Mouse (Mus musculus) intestine, embryonic 14.5 days (tissue): ENCODE measurements around the gene Zfp672. TPM values are rescaled to one million over a fixed set of nuclear protein-coding genes. Genes with fewer than 3 reads are reported as not detected.

Experiments used
- ATAC-seq: fragments of 200-750 bp; cut with Nextera tagmentation; replicated peaks from 2 replicates; pipeline ENCODE4 v1.8.0; 2017; ENCODE audit warnings: low read depth, moderate number of reproducible peaks, moderate TSS enrichment, moderate library complexity; ENCODE audit not compliant: low FRiP score, low TSS enrichment
- DNase-seq: peaks from one replicate; pipeline ENCODE4 v3.0.0-alpha.2; 2018; ENCODE audit warnings: low spot score
- H3K27ac ChIP-seq: fragments of 300-500 bp; sonication (generic); 2 replicates; pipeline ENCODE4 v1.5.1; 2014; ENCODE audit warnings: low read depth, mild to moderate bottlenecking, control low read depth
- H3K27me3 ChIP-seq: fragments of 300-500 bp; sonication (generic); replicated peaks from 2 replicates; pipeline ENCODE4 v1.6.1; 2014; ENCODE audit warnings: low read length, control low read depth; ENCODE audit not compliant: control insufficient read depth, insufficient read depth
- H3K36me3 ChIP-seq: fragments of 300-500 bp; sonication (generic); 2 replicates; pipeline ENCODE4 v1.6.1; 2014; ENCODE audit warnings: low read length, control low read depth; ENCODE audit not compliant: control insufficient read depth, insufficient read depth
- H3K4me1 ChIP-seq: fragments of 300-500 bp; sonication (generic); replicated peaks from 2 replicates; pipeline ENCODE4 v1.6.1; 2014; ENCODE audit warnings: low read length, control low read depth, mixed read lengths; ENCODE audit not compliant: control insufficient read depth, insufficient read depth
- H3K4me2 ChIP-seq: fragments of 300-500 bp; sonication (generic); 2 replicates; pipeline ENCODE4 v1.6.1; 2014; ENCODE audit warnings: low read length
- H3K4me3 ChIP-seq: fragments of 300-500 bp; sonication (generic); 2 replicates; pipeline ENCODE4 v1.5.1; 2014; ENCODE audit warnings: low read depth, low read length, control low read depth, mixed read lengths
- H3K9ac ChIP-seq: fragments of 300-500 bp; sonication (generic); 2 replicates; pipeline ENCODE4 v1.6.1; 2014; ENCODE audit warnings: mild to moderate bottlenecking, low read length
- H3K9me3 ChIP-seq: fragments of 300-500 bp; sonication (generic); 2 replicates; pipeline ENCODE4 v1.6.1; 2016; ENCODE audit warnings: low read length, control low read depth; ENCODE audit not compliant: control insufficient read depth
- WGBS: fragments of 180-500 bp; shearing (Covaris S2); extraction: QIAGEN DNeasy Blood & Tissue Kit; methylation state at CpG from one replicate; pipeline ENCODE4 v1.1.7; 2014; 5-methylcytosine and 5-hydroxymethylcytosine counted together
- polyA plus RNA-seq: library from polyadenylated mRNA; unstranded; fragments of >200 nt; fragmentation: Nextera tagmentation; extraction: Ambion mirVana; gene quantifications from 2 replicates; pipeline ENCODE4 v1.2.1, GENCODE M21; 2014

Zfp672 gene
- polyA plus RNA-seq, 1 experiment from 2014 or later, result 45.9 TPM

DNA sequence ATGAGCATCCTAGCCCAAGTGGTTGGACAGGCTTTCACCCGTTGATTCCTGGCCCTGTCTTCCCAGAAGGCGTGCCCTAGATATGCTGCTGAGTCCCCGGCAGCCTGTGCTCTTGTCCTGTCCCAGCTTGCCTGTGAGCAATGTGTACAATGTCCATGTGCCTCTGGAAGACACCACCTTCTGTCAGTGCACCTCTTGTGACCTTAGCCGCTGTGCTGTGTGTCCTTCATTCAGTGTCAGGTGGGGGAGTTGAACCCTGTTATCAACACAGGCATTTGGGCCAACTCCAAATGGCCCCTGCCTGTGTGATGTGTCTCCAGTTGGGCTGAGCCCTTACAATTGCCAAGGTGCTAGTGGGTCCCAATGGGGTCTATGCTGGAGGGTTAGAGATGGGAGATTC is 16.6 kb upstream of the Zfp672 start:
- ATAC-seq, result no peak
- H3K4me3 ChIP-seq, result no peak overlapping the region
- DNase-seq, result no peak

GRCm38 (mm10) chr11:58334746-58335145 is 4.6 kb upstream of the Zfp672 start:
- no peak for DNase-seq
- Histone ChIP-seq H3K36me3 (peaks cover 48% of the 10 kb centered on the region), H3K9ac (no peak overlapping the region)

More for the DNA sequence above, 16.6 kb upstream of the Zfp672 start:
- H3K4me2 ChIP-seq, result no peak overlapping the region
- no peaks in the 10 kb centered on the region for H3K9me3 ChIP-seq
- no peak overlapping the region for H3K27ac ChIP-seq
- H3K9ac ChIP-seq, result no peak overlapping the region
- H3K4me1 ChIP-seq, result no peaks in the 10 kb centered on the region
- H3K36me3 ChIP-seq, result peaks cover 46% of the 10 kb centered on the region
- H3K27me3 ChIP-seq, result no peaks in the 10 kb centered on the region
- WGBS, result 87% methylated on average over 4 of the region's 4 CpGs

GRCm38 (mm10) chr11:58331546-58331945 is 1.4 kb upstream of the Zfp672 start:
- Histone ChIP-seq H3K4me3 (peak overlapping the region; percentile 77), H3K9ac (peak overlapping the region; percentile 84), H3K27me3 (no peaks in the 10 kb centered on the region), H3K27ac (no peak overlapping the region), H3K36me3 (peaks cover 31% of the 10 kb centered on the region), H3K4me2 (peak overlapping the region; percentile 97), H3K9me3 (peaks cover 5% of the 10 kb centered on the region; the same call in 1 of the 2 replicates), H3K4me1 (peaks cover 16% of the 10 kb centered on the region)
- DNase-seq (no peak), ATAC-seq (no peak)
- 84% methylated on average over 6 of the region's 6 CpGs for WGBS

More at GRCm38 (mm10) chr11:58334746-58335145, 4.6 kb upstream of the Zfp672 start:
- H3K27me3 ChIP-seq, result no peaks in the 10 kb centered on the region
- WGBS, result 83% methylated on average over 3 of the region's 3 CpGs
- no peak overlapping the region for H3K27ac ChIP-seq
- ATAC-seq, result no peak
- no peak overlapping the region for H3K4me3 ChIP-seq
- H3K4me2 ChIP-seq, result no peak overlapping the region
- H3K9me3 ChIP-seq, result no peaks in the 10 kb centered on the region
- peaks cover 8% of the 10 kb centered on the region for H3K4me1 ChIP-seq

DNA sequence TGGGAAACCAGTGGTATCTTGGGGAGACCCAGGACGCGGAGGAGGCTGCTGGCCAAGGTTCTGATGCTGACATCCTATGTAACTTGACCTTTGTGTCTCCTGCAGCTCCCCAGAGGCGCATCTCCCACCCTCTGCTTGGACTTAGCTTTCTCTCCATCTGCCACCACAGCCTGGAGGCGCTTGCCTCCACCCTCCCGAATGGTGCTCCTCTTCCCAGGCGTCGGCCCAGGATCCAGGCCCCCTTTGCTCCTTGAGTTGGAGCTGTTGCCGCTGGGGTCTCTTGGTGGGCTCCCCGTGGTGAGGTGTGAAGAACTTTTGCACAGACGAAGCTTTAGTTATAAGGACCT is 983 bp upstream of the Zfp672 start:
- H3K27me3 ChIP-seq, result no peaks in the 10 kb centered on the region
- peak overlapping the region; percentile 77 for H3K4me3 ChIP-seq
- peak overlapping the region; percentile 97 for H3K4me2 ChIP-seq
- H3K4me1 ChIP-seq, result peaks cover 16% of the 10 kb centered on the region
- peaks cover 31% of the 10 kb centered on the region for H3K36me3 ChIP-seq
- H3K9me3 ChIP-seq, result peaks cover 5% of the 10 kb centered on the region; the same call in 1 of the 2 replicates
- H3K27ac ChIP-seq, result peak overlapping the region; percentile 57; the same call in 1 of the 2 replicates
- WGBS, result 14% methylated on average over 10 of the region's 10 CpGs
- DNase-seq, result no peak
- no peak; the same call in none of the 2 replicates for ATAC-seq
- H3K9ac ChIP-seq, result peak overlapping the region; percentile 84

- peak overlapping the region; percentile 77 for H3K4me3 ChIP-seq
- ATAC-seq, result peak; percentile 47
- peaks cover 31% of the 10 kb centered on the region for H3K36me3 ChIP-seq
- peak overlapping the region; percentile 84 for H3K9ac ChIP-seq
- peaks cover 5% of the 10 kb centered on the region; the same call in 1 of the 2 replicates for H3K9me3 ChIP-seq
- H3K4me2 ChIP-seq, result peak overlapping the region; percentile 97
- DNase-seq, result no peak
- WGBS, result under 1% methylated on average over 21 of the region's 21 CpGs
- H3K4me1 ChIP-seq, result peaks cover 16% of the 10 kb centered on the region
- H3K27ac ChIP-seq, result peak overlapping the region; percentile 75; the same call in 1 of the 2 replicates
- H3K27me3 ChIP-seq, result no peaks in the 10 kb centered on the region
Measured at GRCm38 (mm10) chr11:58329906-58330275, 248 bp downstream of the Zfp672 start.

DNA sequence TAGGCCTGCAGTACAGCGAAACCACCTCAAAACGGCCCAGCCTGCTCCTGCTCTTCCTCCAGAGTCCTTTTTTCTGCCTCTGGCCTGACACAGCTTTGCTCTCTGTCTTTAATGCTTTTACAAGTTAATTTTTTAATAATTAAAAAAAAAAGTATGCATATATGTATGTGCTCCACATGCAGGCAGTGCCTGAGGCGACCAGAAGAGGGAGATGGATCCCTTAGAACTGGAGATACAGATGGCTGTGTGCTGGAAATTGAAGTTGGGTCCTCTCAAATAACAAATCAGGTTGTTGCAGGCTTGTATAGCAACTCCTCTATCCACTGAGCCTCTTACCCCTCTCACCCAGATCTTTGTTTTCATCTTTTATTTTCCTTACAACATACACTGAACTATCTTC is 3.4 kb downstream of the Zfp672 start:
- ATAC-seq, result no peak
- 96% methylated on average over 3 of the region's 3 CpGs for WGBS
- no peak overlapping the region for H3K4me3 ChIP-seq

DNA sequence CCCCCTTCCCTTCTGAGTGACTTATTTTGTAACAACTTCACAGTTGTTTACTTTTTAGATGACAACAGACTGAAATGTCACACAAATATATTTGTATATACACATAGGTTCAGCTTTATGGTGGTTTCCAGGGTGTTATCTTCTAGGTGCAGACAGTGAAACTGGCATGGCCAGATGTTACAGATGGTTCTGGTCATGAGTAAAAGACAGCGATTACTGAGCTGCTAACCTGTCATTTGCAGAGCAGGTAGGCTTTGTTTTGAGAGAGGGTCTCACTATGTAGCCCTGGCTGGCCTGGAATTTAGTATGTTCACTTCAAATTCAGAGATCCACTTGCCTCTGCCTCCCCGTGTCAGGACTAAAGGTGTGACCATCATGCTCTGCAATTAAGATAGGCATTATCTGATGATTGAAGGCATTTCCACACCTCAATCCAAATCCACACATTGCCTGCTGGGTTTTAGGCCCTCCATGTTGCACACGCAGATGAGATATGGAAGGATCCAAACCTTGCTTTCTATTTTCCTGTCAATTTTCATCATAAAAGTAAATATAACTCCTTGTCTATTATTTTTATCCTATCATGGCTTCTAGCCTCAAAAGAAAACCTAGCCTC is 5.4 kb downstream of the Zfp672 start:
- Histone ChIP-seq H3K9me3 (peaks cover 5% of the 10 kb centered on the region; the same call in 1 of the 2 replicates), H3K4me1 (peaks cover 24% of the 10 kb centered on the region), H3K4me3 (no peak overlapping the region), H3K9ac (no peak overlapping the region), H3K27me3 (no peaks in the 10 kb centered on the region), H3K4me2 (no peak overlapping the region), H3K36me3 (peaks cover 24% of the 10 kb centered on the region), H3K27ac (no peak overlapping the region)
- no peak for ATAC-seq
- DNase-seq, result no peak
- WGBS, result 80% methylated on average over 3 of the region's 3 CpGs

More for the DNA sequence above, 3.4 kb downstream of the Zfp672 start:
- DNase-seq, result no peak
- no peak overlapping the region for H3K4me2 ChIP-seq
- H3K9me3 ChIP-seq, result peaks cover 5% of the 10 kb centered on the region; the same call in 1 of the 2 replicates
- no peaks in the 10 kb centered on the region for H3K27me3 ChIP-seq
- H3K4me1 ChIP-seq, result peaks cover 25% of the 10 kb centered on the region
- peaks cover 11% of the 10 kb centered on the region for H3K36me3 ChIP-seq
- no peak overlapping the region for H3K9ac ChIP-seq
- H3K27ac ChIP-seq, result no peak overlapping the region

- 7% methylated on average over 24 of the region's 24 CpGs for WGBS
- Histone ChIP-seq H3K36me3 (peaks cover 32% of the 10 kb centered on the region), H3K4me3 (peak overlapping the region; percentile 74), H3K9me3 (peaks cover 5% of the 10 kb centered on the region; the same call in 1 of the 2 replicates), H3K4me1 (peaks cover 16% of the 10 kb centered on the region), H3K4me2 (peak overlapping the region; percentile 95), H3K27me3 (no peaks in the 10 kb centered on the region), H3K9ac (peak overlapping the region; percentile 73), H3K27ac (peak overlapping the region; percentile 95)
- no peak for DNase-seq
- ATAC-seq, result peak; percentile 7
Measured at GRCm38 (mm10) chr11:58323570-58324340, 6.4 kb downstream of the Zfp672 start.
